Mouse (Mus musculus) midbrain, embryonic 14.5 days (tissue): ENCODE measurements around the gene Nptn. TPM values are rescaled to one million over a fixed set of nuclear protein-coding genes. Genes with fewer than 3 reads are reported as not detected.
"Not testable (repeated sequence)": the region's sequence is repeated elsewhere in the genome, so short reads cannot be mapped to it uniquely, and the experiment has no call there.

Experiments used
- ATAC-seq: fragments of 200-750 bp; cut with Nextera tagmentation; 2 replicates; pipeline ENCODE4 v1.8.0; 2017; ENCODE audit warnings: moderate number of reproducible peaks, moderate library complexity; ENCODE audit not compliant: low FRiP score, low TSS enrichment
- DNase-seq: peaks from one replicate; pipeline ENCODE4 v3.0.0-alpha.2; 2015
- H3K27ac ChIP-seq: fragments of 300-500 bp; sonication (generic); replicated peaks from 2 replicates; pipeline ENCODE4 v1.5.1; 2014; ENCODE audit warnings: mild to moderate bottlenecking, low read depth, low read length, moderate library complexity
- H3K27me3 ChIP-seq: fragments of 300-500 bp; sonication (generic); 2 replicates; pipeline ENCODE4 v1.6.1; 2014; ENCODE audit warnings: low read length, control low read depth, mixed read lengths; ENCODE audit not compliant: control insufficient read depth, insufficient read depth
- H3K36me3 ChIP-seq: fragments of 300-500 bp; sonication (generic); 2 replicates; pipeline ENCODE4 v1.6.1; 2014; ENCODE audit warnings: low read length, control low read depth; ENCODE audit not compliant: control insufficient read depth, insufficient read depth
- H3K4me1 ChIP-seq: fragments of 300-500 bp; sonication (generic); 2 replicates; pipeline ENCODE4 v1.6.1; 2014; ENCODE audit warnings: mild to moderate bottlenecking, antibody characterized with exemption, low read length, control low read depth; ENCODE audit not compliant: control insufficient read depth, insufficient read depth
- H3K4me2 ChIP-seq: fragments of 300-500 bp; sonication (generic); 2 replicates; pipeline ENCODE4 v1.6.1; 2014; ENCODE audit warnings: mild to moderate bottlenecking, low read length, moderate library complexity
- H3K4me3 ChIP-seq: fragments of 300-500 bp; sonication (generic); replicated peaks from 2 replicates; pipeline ENCODE4 v1.5.1; 2014; ENCODE audit warnings: low read depth, low read length
- H3K9ac ChIP-seq: fragments of 300-500 bp; sonication (generic); replicated peaks from 2 replicates; pipeline ENCODE4 v1.6.1; 2014; ENCODE audit warnings: mild to moderate bottlenecking, low read length, moderate library complexity
- H3K9me3 ChIP-seq: fragments of 300-500 bp; sonication (generic); 2 replicates; pipeline ENCODE4 v1.6.1; 2016; ENCODE audit warnings: low read length, control low read depth, mixed read lengths; ENCODE audit not compliant: control insufficient read depth
- WGBS: fragments of 180-500 bp; shearing (Covaris S2); extraction: QIAGEN DNeasy Blood & Tissue Kit; methylation state at CpG from one replicate; pipeline ENCODE4 v1.1.7; 2014; 5-methylcytosine and 5-hydroxymethylcytosine counted together
- polyA plus RNA-seq: library from polyadenylated mRNA; unstranded; fragments of >200 nt; fragmentation: Nextera tagmentation; extraction: Ambion mirVana; gene quantifications from 2 replicates; pipeline ENCODE4 v1.2.1, GENCODE M21; 2014

Gene Nptn
- polyA plus RNA-seq, 1 experiment from 2014 or later, result 179 TPM

DNA sequence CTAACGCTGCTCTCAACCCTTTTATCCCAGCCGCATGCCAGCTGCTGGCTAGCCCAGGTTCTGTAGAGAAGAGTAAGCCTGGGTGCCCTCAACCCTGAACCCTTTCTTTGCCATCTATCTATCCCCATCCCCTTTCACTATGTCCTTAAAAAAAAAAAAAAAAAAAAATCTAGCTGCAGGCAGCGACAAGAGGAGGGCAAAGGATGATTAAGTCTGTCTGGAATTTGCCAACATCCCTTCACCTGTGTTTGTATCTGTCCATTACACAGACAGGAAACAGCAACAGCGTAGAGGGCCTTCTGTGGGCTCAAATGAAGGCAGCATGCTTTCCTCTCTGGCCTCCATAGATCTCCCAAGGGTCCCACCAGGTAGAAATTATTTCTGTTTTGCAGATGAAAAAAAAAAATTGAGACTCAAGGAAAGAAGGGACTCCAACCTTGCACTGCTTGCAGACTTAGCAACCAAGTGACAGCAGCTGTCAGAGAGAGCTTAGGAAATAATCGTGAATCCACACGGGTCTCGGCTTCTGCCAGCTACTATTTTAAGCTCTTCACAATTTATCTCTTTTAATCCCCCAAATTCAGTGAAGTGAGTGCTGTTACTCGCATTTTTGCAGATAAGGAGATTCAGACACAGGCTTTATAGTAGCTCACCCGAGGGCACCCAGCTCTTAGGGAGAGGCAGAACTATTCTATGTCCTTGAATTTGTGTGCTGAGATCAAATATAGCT is 26.2 kb upstream of the Nptn start:
- ATAC-seq (no peak), DNase-seq (peak; percentile 49)
- no peaks in the 10 kb centered on the region for H3K9me3 ChIP-seq
- H3K4me3 ChIP-seq, result peak overlapping the region; percentile 85
- H3K27ac ChIP-seq, result peak overlapping the region; percentile 99
- H3K36me3 ChIP-seq, result no peaks in the 10 kb centered on the region
- H3K4me2 ChIP-seq, result peak overlapping the region; percentile 80
- H3K4me1 ChIP-seq, result peaks cover 35% of the 10 kb centered on the region
- 11% methylated on average over 9 of the region's 9 CpGs for WGBS
- H3K9ac ChIP-seq, result peak overlapping the region; percentile 98
- no peaks in the 10 kb centered on the region for H3K27me3 ChIP-seq

DNA sequence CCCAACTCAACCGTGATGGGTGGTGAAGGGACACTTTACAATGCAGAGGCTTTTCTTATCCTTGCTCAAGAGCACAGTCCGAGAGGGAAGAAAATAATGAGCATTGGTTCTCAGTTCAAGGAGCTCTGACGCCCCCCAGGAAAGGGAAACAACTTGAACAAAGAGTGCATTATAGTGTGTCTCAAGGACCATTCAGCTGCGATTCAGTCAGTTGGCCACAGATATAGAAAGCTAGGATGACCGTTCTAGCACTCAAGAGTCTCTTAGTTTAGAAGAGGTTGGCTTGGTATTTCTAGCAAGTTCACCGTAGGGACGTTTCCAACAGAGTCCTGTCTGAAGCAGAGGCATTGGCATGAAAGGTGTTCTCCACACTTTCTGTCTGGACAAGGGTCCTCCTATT is 25.4 kb upstream of the Nptn start:
- Histone ChIP-seq H3K4me2 (peak overlapping the region; percentile 80; the same call in 1 of the 2 replicates), H3K9me3 (no peaks in the 10 kb centered on the region), H3K27ac (0 out of 2 replicates have a peak overlapping the region, but pooled peaks have one; percentile 37), H3K27me3 (no peaks in the 10 kb centered on the region), H3K4me3 (no peak overlapping the region), H3K4me1 (peaks cover 35% of the 10 kb centered on the region), H3K9ac (no peak overlapping the region), H3K36me3 (no peaks in the 10 kb centered on the region)
- ATAC-seq (no peak), DNase-seq (no peak)
- 55% methylated on average over 7 of the region's 7 CpGs for WGBS

DNA sequence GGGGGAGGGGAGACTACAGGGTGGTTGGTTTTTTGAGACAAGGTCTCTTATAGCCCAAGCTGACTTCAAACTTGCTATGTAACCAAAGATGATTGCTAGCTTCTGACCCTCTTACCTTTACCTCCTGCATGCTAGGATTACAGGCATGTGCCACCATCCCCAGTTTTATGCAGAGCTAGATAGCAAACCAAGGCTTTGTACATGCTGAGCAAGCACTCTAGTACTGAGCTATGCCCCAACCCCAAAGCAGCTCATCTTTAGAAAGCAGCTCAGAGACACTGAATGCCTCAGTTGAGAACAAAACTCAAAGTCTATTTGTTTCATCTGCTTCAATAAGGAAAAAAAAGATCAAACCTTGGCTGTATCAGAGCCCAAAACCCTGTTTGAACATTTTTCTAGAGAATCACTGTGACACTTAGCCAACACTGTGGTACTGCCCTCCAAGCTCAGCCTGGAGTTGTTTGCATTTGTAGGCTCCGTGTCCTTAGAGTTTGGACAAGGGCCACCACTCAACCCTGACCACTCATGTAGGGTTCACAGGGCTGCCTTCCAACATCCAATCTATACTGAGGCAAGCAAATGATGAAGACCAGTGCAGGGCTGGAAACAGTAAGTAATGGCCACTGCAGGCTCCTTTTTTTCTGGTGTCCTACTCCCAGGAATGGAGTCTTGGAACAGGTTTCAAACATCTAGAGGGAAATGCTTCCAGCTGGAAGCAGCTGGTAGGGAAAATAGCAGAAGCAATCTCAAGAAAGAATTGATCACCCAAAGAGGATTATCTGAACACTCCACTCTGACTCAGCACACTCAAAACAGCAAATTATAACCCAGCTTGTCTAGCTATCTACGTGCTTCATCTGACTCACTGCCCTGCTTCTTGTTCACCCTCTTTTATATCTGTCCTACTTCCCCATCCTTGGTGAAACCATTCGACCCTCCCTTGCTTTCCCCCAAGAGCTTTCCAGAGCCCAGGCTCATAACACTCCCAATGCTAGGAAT is 24.3 kb upstream of the Nptn start:
- H3K4me2 ChIP-seq, result no peak overlapping the region
- DNase-seq (no peak), ATAC-seq (no peak)
- WGBS, result 68% methylated on average over 3 of the region's 3 CpGs
- H3K27me3 ChIP-seq, result no peaks in the 10 kb centered on the region
- H3K9me3 ChIP-seq, result no peaks in the 10 kb centered on the region
- H3K4me3 ChIP-seq, result no peak overlapping the region
- H3K9ac ChIP-seq, result no peak overlapping the region
- H3K36me3 ChIP-seq, result no peaks in the 10 kb centered on the region
- H3K4me1 ChIP-seq, result peaks cover 28% of the 10 kb centered on the region
- H3K27ac ChIP-seq, result no peak overlapping the region

DNA sequence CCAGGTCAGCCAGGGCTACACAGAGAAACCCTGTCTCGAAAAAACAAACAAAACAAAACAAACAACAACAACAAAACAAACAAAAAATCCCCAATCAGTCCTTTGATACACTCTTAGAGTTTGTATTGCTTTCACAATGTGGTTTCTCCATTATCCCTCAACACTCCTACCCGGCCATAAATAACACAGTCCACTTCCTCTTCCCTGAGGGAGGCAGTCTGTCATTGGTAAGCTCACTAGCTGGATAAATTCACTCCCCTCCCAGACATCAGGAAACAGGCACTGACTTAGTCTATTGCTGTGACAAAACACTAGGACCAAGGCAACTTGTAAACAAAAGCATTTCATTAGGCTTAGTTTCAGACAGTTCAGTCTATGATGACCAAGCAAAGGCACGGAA is 21.8 kb upstream of the Nptn start:
- 70% methylated on average over 3 of the region's 3 CpGs for WGBS
- DNase-seq (no peak), ATAC-seq (no peak)
- Histone ChIP-seq H3K9me3 (no peaks in the 10 kb centered on the region), H3K4me2 (no peak overlapping the region), H3K4me3 (no peak overlapping the region), H3K27ac (no peak overlapping the region), H3K4me1 (peaks cover 14% of the 10 kb centered on the region; the same call in 1 of the 2 replicates), H3K36me3 (no peaks in the 10 kb centered on the region), H3K27me3 (no peaks in the 10 kb centered on the region), H3K9ac (no peak overlapping the region)

DNA sequence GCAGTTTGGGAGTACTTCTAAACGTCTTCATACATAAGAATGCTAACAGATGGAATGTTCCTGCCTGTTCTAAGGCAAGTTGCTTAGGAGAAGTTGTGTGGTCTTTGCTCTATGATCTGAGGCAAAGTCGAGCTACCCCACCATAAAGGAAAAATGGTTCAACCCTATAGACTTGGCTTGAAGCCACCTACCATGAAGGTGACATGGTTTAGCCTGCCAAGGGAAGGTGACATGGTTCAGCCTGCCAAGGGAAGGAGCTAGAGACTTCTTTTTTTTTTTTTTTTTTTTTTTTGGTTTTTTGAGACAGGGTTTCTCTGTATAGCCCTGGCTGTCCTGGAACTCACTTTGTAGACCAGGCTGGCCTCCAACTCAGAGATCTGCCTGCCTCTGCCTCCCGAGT is 16.1 kb upstream of the Nptn start:
- H3K4me2 ChIP-seq, H3K4me1 ChIP-seq, H3K36me3 ChIP-seq, H3K4me3 ChIP-seq, ATAC-seq, H3K9me3 ChIP-seq, DNase-seq, H3K27ac ChIP-seq, H3K9ac ChIP-seq, H3K27me3 ChIP-seq: not testable (repeated sequence)
- WGBS, result 81% methylated on average over 3 of the region's 3 CpGs

DNA sequence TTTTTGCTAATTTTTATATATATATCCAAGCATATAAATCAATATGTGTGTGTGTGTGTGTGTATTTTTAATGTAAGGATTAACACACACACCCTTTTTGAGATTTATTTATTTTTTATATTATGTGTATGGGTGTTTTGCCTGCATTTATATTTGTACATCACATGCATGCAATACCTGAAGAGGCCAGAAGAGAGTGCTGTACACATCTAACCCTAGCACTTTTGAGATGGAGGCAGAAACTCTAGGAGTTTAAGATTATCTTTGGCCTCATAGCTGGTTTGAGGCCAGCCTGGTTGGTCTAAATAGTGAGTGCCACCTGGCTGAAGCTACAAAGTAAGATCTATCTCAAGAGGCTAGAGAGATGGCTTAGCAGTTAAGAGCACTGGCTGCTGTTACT is 14.4 kb upstream of the Nptn start:
- DNase-seq (peak; percentile 50), ATAC-seq (no peak)
- Histone ChIP-seq H3K4me3 (no peak overlapping the region), H3K4me2 (no peak overlapping the region), H3K27ac (no peak overlapping the region), H3K9me3 (no peaks in the 10 kb centered on the region), H3K4me1 (no peaks in the 10 kb centered on the region), H3K36me3 (no peaks in the 10 kb centered on the region), H3K27me3 (no peaks in the 10 kb centered on the region), H3K9ac (no peak overlapping the region)

DNA sequence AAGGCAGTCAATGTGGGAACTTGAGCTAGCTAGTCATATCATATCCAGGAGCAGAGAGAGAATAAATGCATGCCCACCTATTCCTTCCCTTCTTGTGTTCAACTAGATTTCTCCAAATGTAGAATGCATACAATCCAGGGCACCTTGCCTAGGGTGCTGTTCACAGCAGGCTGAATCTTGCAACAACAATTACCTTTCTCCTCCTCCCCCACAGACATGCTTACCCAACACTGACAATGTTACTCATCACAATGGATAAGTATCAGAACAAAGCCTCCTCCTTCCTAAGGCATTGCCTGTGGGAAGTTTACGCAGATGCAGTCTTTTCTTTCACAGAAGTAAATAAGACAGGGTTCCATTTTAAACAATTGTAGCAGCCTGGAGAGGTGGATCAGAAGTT is 11.0 kb upstream of the Nptn start:
- no peak for DNase-seq
- Histone ChIP-seq H3K9ac (no peak overlapping the region), H3K9me3 (no peaks in the 10 kb centered on the region), H3K4me1 (no peaks in the 10 kb centered on the region), H3K4me2 (no peak overlapping the region), H3K36me3 (no peaks in the 10 kb centered on the region), H3K27me3 (no peaks in the 10 kb centered on the region), H3K27ac (no peak overlapping the region), H3K4me3 (no peak overlapping the region)
- WGBS, result 91% methylated on average over 1 of the region's 1 CpGs
- no peak for ATAC-seq

DNA sequence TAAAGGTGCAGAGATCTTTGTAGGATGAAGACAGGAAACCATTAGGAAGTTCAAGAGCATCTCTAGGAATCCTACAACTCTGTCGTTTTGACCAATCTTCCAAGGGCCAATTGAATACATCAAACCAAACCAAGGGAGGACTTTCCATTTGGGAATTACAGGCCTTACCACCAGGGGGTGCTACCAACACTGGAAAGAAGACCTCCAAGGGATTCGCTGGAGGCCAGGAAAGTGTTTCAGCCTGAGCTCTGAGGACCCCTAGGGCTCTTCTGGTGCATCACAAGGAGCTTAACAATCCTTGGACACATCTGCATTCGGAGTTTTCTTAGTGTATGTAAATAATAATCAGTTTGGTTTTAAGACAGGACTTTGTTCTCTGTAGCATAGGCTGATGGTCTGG is 3.4 kb upstream of the Nptn start:
- H3K27ac ChIP-seq, result no peak overlapping the region
- H3K27me3 ChIP-seq, result no peaks in the 10 kb centered on the region
- ATAC-seq, result no peak
- DNase-seq, result peak; percentile 81
- peaks cover under 1% of the 10 kb centered on the region; the same call in 1 of the 2 replicates for H3K4me1 ChIP-seq
- H3K4me3 ChIP-seq, result no peak overlapping the region
- 20% methylated on average over 3 of the region's 3 CpGs for WGBS
- H3K9me3 ChIP-seq, result no peaks in the 10 kb centered on the region
- no peak overlapping the region for H3K9ac ChIP-seq
- H3K36me3 ChIP-seq, result no peaks in the 10 kb centered on the region
- no peak overlapping the region for H3K4me2 ChIP-seq
